Mouse (Mus musculus) liver, embryonic 14.5 days (tissue): ENCODE measurements at regions not wholly inside any gene's neighbourhood (a gene's known extent, or its start where the extent isn't known, plus 50 kb on each side); places are given as distances from the start of the nearest gene placed in this dataset.

Source experiments
- ATAC-seq: fragments of 200-750 bp; cut with Nextera tagmentation; 2 replicates; pipeline ENCODE4 v1.8.0; 2017; ENCODE audit warnings: moderate number of reproducible peaks, mild to moderate bottlenecking, moderate library complexity; ENCODE audit not compliant: insufficient read depth
- DNase-seq, 3 experiments: peaks; one replicate each; pipeline ENCODE4 v3.0.0-alpha.2; 2012 to 2013; ENCODE audit warnings: low read depth in 3 of 3, low spot score in 3 of 3
- H3K27ac ChIP-seq: fragments of 300-500 bp; sonication (generic); 2 replicates; pipeline ENCODE4 v1.5.1; 2014; ENCODE audit warnings: moderate library complexity, mild to moderate bottlenecking, control low read depth, inconsistent platforms
- H3K27me3 ChIP-seq: fragments of 300-500 bp; sonication (generic); 2 replicates; pipeline ENCODE4 v1.6.1; 2014; ENCODE audit warnings: mild to moderate bottlenecking, low read length, moderate library complexity; ENCODE audit not compliant: control insufficient read depth, insufficient read depth
- H3K36me3 ChIP-seq: fragments of 300-500 bp; sonication (generic); replicated peaks from 2 replicates; pipeline ENCODE4 v1.6.1; 2014; ENCODE audit warnings: low read depth; ENCODE audit not compliant: control insufficient read depth, insufficient read depth
- H3K4me1 ChIP-seq, 2 experiments: fragments of 200-500 bp in 1 of 2; fragments of 300-500 bp in 1 of 2; sonication (generic) in 1 of 2; replicated peaks; 2 replicates each; pipeline ENCODE4 v1.6.1; 2012 to 2014; ENCODE audit warnings: antibody characterized with exemption in 1 of 2, inconsistent platforms in 1 of 2, low read length in 1 of 2; ENCODE audit not compliant: control insufficient read depth in 2 of 2, insufficient read depth in 2 of 2
- H3K4me2 ChIP-seq: fragments of 300-500 bp; sonication (generic); 2 replicates; pipeline ENCODE4 v1.6.1; 2014; ENCODE audit warnings: low read depth, mild to moderate bottlenecking, control low read depth, moderate library complexity
- H3K4me3 ChIP-seq, 2 experiments: fragments of 200-500 bp in 1 of 2; fragments of 300-500 bp in 1 of 2; sonication (generic) in 1 of 2; 2 replicates each; pipeline ENCODE4 v1.5.1; 2012 to 2014; ENCODE audit warnings: low read depth in 2 of 2, low read length in 2 of 2, mild to moderate bottlenecking in 2 of 2, control low read depth in 1 of 2, inconsistent platforms in 1 of 2, moderate library complexity in 1 of 2; ENCODE audit not compliant: insufficient read depth in 1 of 2
- H3K9ac ChIP-seq: fragments of 300-500 bp; sonication (generic); replicated peaks from 2 replicates; pipeline ENCODE4 v1.6.1; 2014; ENCODE audit warnings: mild to moderate bottlenecking, control low read depth, moderate library complexity
- H3K9me3 ChIP-seq: fragments of 300-500 bp; sonication (generic); 2 replicates; pipeline ENCODE4 v1.6.1; 2016; ENCODE audit warnings: low read length, mixed read lengths; ENCODE audit not compliant: control insufficient read depth
- CTCF ChIP-seq: IDR thresholded peaks from 2 replicates; pipeline ENCODE4 v1.5.1; 2016; ENCODE audit warnings: antibody characterized with exemption, low read depth, control low read depth
- EP300 ChIP-seq: IDR thresholded peaks from 2 replicates; pipeline ENCODE4 v1.6.1; 2016; ENCODE audit warnings: antibody characterized with exemption, low read depth
- WGBS: fragments of 180-500 bp; shearing (Covaris S2); extraction: QIAGEN DNeasy Blood & Tissue Kit; methylation state at CpG from one replicate; pipeline ENCODE4 v1.1.7; 2014; ENCODE audit not compliant: insufficient replicate concordance; 5-methylcytosine and 5-hydroxymethylcytosine counted together

GRCm38 (mm10) chr10:111712991-111713390, 206.9 kb downstream of the Phlda1 start:
- 72% methylated on average over 7 of the region's 7 CpGs for WGBS
- H3K27me3 ChIP-seq = no peaks in the 10 kb centered on the region
- H3K27ac ChIP-seq = no peak overlapping the region
- no peak overlapping the region for H3K4me3 ChIP-seq
- H3K9me3 ChIP-seq = no peaks in the 10 kb centered on the region
- TF ChIP-seq EP300 (no peak), CTCF (no peak)
- H3K9ac ChIP-seq = no peak overlapping the region
- H3K36me3 ChIP-seq = no peaks in the 10 kb centered on the region
- no peak overlapping the region for H3K4me2 ChIP-seq
- ATAC-seq = no peak
- no peaks in the 10 kb centered on the region for H3K4me1 ChIP-seq
- DNase-seq = no peak

GRCm38 (mm10) chr10:111713676-111714075, 207.6 kb downstream of the Phlda1 start:
- no peak for ATAC-seq
- DNase-seq = no peak
- Histone ChIP-seq H3K9me3 (no peaks in the 10 kb centered on the region), H3K36me3 (no peaks in the 10 kb centered on the region), H3K27me3 (no peaks in the 10 kb centered on the region), H3K9ac (no peak overlapping the region), H3K4me3 (no peak overlapping the region), H3K4me1 (no peaks in the 10 kb centered on the region), H3K4me2 (no peak overlapping the region), H3K27ac (no peak overlapping the region)
- TF ChIP-seq EP300 (no peak), CTCF (no peak)

DNA sequence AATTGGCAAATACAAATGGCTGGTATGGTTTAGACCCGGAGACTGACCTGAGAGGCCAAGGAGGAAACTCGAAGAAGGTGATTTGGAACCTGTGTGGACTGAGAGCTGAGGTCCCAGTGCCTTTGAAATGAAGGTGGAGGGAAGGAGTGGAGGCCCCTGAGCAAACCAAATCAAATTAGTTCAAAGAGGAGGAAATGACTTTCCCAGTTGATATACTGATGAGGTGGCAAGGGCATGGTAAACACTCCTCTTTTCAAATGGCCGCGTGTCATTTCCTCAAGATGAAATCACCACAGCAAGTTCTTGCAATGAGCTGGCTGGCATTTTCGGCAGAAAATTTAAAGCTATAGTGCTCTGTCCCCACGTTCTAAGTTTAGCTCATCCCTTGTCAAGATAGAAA, 209.1 kb downstream of the Phlda1 start:
- Histone ChIP-seq H3K27me3 (no peaks in the 10 kb centered on the region), H3K36me3 (no peaks in the 10 kb centered on the region), H3K9me3 (no peaks in the 10 kb centered on the region), H3K4me2 (no peak overlapping the region), H3K4me3 (no peak overlapping the region), H3K27ac (no peak overlapping the region), H3K9ac (no peak overlapping the region), H3K4me1 (no peaks in the 10 kb centered on the region)
- WGBS = 47% methylated on average over 6 of the region's 6 CpGs
- no peak for TF ChIP-seq EP300
- no peak for TF ChIP-seq CTCF
- DNase-seq (no peak), ATAC-seq (no peak)

DNA sequence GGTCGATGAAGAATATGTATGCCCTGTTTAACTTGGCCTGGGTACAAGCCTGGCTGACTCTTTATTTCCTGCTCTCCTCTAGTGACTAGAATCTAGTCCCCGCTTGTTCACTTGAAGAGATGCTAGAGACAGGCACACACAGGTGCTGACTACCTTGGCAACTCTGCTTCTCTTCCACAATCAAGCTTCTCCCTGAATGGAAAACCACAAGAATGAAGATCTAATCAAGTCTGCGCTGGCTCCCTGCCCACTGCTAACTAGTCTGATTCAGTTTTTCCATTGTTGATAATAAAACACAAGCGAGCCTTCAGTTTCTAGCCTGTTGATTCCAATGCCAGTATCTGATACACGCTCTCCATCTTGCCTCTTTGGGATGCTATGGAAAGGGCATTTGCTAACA, 213.5 kb downstream of the Phlda1 start:
- Histone ChIP-seq H3K27ac (no peak overlapping the region), H3K9me3 (no peaks in the 10 kb centered on the region), H3K36me3 (no peaks in the 10 kb centered on the region), H3K4me3 (no peak overlapping the region), H3K4me1 (peaks cover 0 to 3% of the 10 kb centered on the region in 2 experiments; a peak in 2 of 4 replicates), H3K27me3 (no peaks in the 10 kb centered on the region), H3K4me2 (no peak overlapping the region), H3K9ac (no peak overlapping the region)
- 57% methylated on average over 5 of the region's 5 CpGs for WGBS
- DNase-seq (no peak), ATAC-seq (no peak)
- no peak for TF ChIP-seq CTCF
- no peak for TF ChIP-seq EP300

- no peak for TF ChIP-seq CTCF
- no peak for TF ChIP-seq EP300
- WGBS = 16% methylated on average over 5 of the region's 5 CpGs
Observed at GRCm38 (mm10) chr10:111721068-111721467, 215.0 kb downstream of the Phlda1 start.

More at GRCm38 (mm10) chr10:111721068-111721467, 215.0 kb downstream of the Phlda1 start:
- Histone ChIP-seq H3K27me3 (no peaks in the 10 kb centered on the region), H3K4me3 (no peak overlapping the region), H3K27ac (no peak overlapping the region), H3K4me2 (no peak overlapping the region), H3K4me1 (peaks cover 0 to 3% of the 10 kb centered on the region in 2 experiments; a peak in 2 of 4 replicates), H3K9me3 (no peaks in the 10 kb centered on the region), H3K36me3 (no peaks in the 10 kb centered on the region), H3K9ac (no peak overlapping the region)
- ATAC-seq (no peak; the same call in 1 of the 2 replicates), DNase-seq (no peak)
